Mouse (Mus musculus): ENCODE measurements around the gene Lyst. TPM values are rescaled to one million over a fixed set of nuclear protein-coding genes. Genes with fewer than 3 reads are reported as not detected.

The Lyst gene
- polyA plus RNA-seq, 1 experiment from 2014 or later: 4.7 TPM

- 30% methylated on average over 8 of the region's 8 CpGs for WGBS
- Histone ChIP-seq H3K27me3 (replicated peaks) (no peaks in the 10 kb centered on the region), H3K9me3 (replicated peaks) (no peaks in the 10 kb centered on the region), H3K4me2 (peak overlapping the region; percentile 40), H3K9ac (replicated peaks) (no peak overlapping the region), H3K27ac (replicated peaks) (peak overlapping the region; percentile 41; the same call in 1 of the 2 replicates), H3K4me3 (replicated peaks) (0 out of 2 replicates have a peak overlapping the region, but pooled peaks have one; percentile 4), H3K4me1 (peaks cover 26% of the 10 kb centered on the region), H3K36me3 (no peaks in the 10 kb centered on the region)
- peak; percentile 66 for ATAC-seq (ENCODE audit: low FRiP score)
Observed at GRCm38 (mm10) chr13:13576469-13577205, 13.6 kb upstream of the Lyst start.

- H3K4me1 ChIP-seq: peaks cover 2% of the 10 kb centered on the region; the same call in 1 of the 2 replicates
- ATAC-seq (ENCODE audit: low FRiP score): no peak
- no peaks in the 10 kb centered on the region for H3K9me3 ChIP-seq (replicated peaks)
- no peaks in the 10 kb centered on the region for H3K36me3 ChIP-seq
- H3K4me3 ChIP-seq (replicated peaks): no peak overlapping the region
- no peak overlapping the region for H3K27ac ChIP-seq (replicated peaks)
- WGBS: 82% methylated on average over 4 of the region's 4 CpGs
- no peaks in the 10 kb centered on the region for H3K27me3 ChIP-seq (replicated peaks)
- no peak overlapping the region for H3K4me2 ChIP-seq
- no peak overlapping the region for H3K9ac ChIP-seq (replicated peaks)
Observed at GRCm38 (mm10) chr13:13581988-13582387, 8.2 kb upstream of the Lyst start.

DNA sequence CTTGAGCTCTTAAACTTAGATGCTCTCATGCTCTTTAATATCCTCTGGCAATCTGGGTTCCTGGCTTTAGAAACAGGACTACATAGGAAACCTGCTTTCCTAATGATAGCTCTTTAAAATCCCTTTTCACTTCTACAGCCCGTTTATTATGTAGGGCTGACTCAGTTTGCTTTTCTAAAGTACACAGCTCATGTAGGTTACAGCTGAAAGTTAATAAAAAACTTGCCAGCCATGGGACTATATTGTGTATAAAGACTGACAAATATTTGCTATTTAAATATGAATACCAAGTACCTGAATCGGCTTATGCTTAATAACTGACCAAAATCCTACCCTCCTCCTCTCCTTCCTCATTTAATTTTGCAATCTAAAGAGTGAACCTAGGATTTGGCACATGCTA lies 6.7 kb upstream of the Lyst start:
- ATAC-seq (ENCODE audit: low FRiP score): no peak
- Histone ChIP-seq H3K4me2 (no peak overlapping the region), H3K4me1 (no peaks in the 10 kb centered on the region), H3K27ac (replicated peaks) (no peak overlapping the region), H3K9me3 (replicated peaks) (no peaks in the 10 kb centered on the region), H3K27me3 (replicated peaks) (no peaks in the 10 kb centered on the region), H3K9ac (replicated peaks) (no peak overlapping the region), H3K4me3 (replicated peaks) (no peak overlapping the region), H3K36me3 (no peaks in the 10 kb centered on the region)
- WGBS: 85% methylated on average over 2 of the region's 2 CpGs

- Histone ChIP-seq H3K36me3 (no peaks in the 10 kb centered on the region), H3K4me2 (no peak overlapping the region), H3K9ac (replicated peaks) (no peak overlapping the region), H3K4me3 (replicated peaks) (no peak overlapping the region), H3K4me1 (peaks cover 14% of the 10 kb centered on the region), H3K27ac (replicated peaks) (no peak overlapping the region), H3K9me3 (replicated peaks) (no peaks in the 10 kb centered on the region), H3K27me3 (replicated peaks) (no peaks in the 10 kb centered on the region)
- WGBS: 82% methylated on average over 1 of the region's 1 CpGs
- no peak for ATAC-seq (ENCODE audit: low FRiP score)
Observed at GRCm38 (mm10) chr13:13587653-13588184, 2.5 kb upstream of the Lyst start.

GRCm38 (mm10) chr13:13588518-13588917 lies 1.7 kb upstream of the Lyst start:
- 96% methylated on average over 1 of the region's 1 CpGs for WGBS
- H3K4me2 ChIP-seq: no peak overlapping the region

GRCm38 (mm10) chr13:13589032-13589431 lies 1.2 kb upstream of the Lyst start:
- WGBS: 95% methylated on average over 2 of the region's 2 CpGs
- no peaks in the 10 kb centered on the region for H3K27me3 ChIP-seq (replicated peaks)
- no peak for ATAC-seq (ENCODE audit: low FRiP score)
- H3K4me3 ChIP-seq (replicated peaks): no peak overlapping the region
- H3K9ac ChIP-seq (replicated peaks): no peak overlapping the region
- peaks cover 14% of the 10 kb centered on the region for H3K4me1 ChIP-seq
- H3K9me3 ChIP-seq (replicated peaks): no peaks in the 10 kb centered on the region
- no peak overlapping the region for H3K27ac ChIP-seq (replicated peaks)
- no peaks in the 10 kb centered on the region for H3K36me3 ChIP-seq
- no peak overlapping the region for H3K4me2 ChIP-seq

More at GRCm38 (mm10) chr13:13588518-13588917, 1.7 kb upstream of the Lyst start:
- H3K9me3 ChIP-seq (replicated peaks): no peaks in the 10 kb centered on the region
- H3K36me3 ChIP-seq: no peaks in the 10 kb centered on the region
- no peaks in the 10 kb centered on the region for H3K27me3 ChIP-seq (replicated peaks)
- H3K9ac ChIP-seq (replicated peaks): no peak overlapping the region
- H3K4me1 ChIP-seq: peaks cover 14% of the 10 kb centered on the region
- no peak overlapping the region for H3K4me3 ChIP-seq (replicated peaks)
- ATAC-seq (ENCODE audit: low FRiP score): no peak
- H3K27ac ChIP-seq (replicated peaks): no peak overlapping the region

DNA sequence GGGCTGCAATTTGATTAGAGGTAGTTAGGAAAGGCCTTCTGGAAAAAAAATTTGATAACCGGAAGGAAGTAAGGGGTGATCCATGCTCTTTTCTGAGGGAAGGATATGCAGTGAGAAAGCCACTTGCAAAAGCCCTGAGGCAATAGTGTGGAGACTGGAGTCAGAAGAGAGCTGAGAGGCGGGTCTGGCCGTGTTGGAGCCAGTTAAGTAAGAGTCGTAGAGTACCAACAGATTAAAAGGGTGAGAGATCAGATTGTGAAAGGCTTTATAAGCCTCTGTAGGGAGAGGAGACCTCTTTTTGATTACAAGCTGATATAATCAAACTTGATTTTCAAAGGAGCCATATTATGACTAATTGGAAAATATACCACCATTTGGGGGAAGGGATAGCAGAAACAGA lies 1.7 kb downstream of the Lyst start:
- no peaks in the 10 kb centered on the region for H3K9me3 ChIP-seq (replicated peaks)
- 0 out of 2 replicates have a peak overlapping the region, but pooled peaks have one; percentile 3 for H3K4me3 ChIP-seq (replicated peaks)
- H3K4me1 ChIP-seq: peaks cover 14% of the 10 kb centered on the region
- H3K27ac ChIP-seq (replicated peaks): no peak overlapping the region
- ATAC-seq (ENCODE audit: low FRiP score): no peak
- H3K4me2 ChIP-seq: peak overlapping the region; percentile 79; the same call in 1 of the 2 replicates
- 78% methylated on average over 4 of the region's 4 CpGs for WGBS
- H3K27me3 ChIP-seq (replicated peaks): no peaks in the 10 kb centered on the region
- H3K9ac ChIP-seq (replicated peaks): no peak overlapping the region
- H3K36me3 ChIP-seq: no peaks in the 10 kb centered on the region

GRCm38 (mm10) chr13:13596424-13597044 lies 6.3 kb downstream of the Lyst start:
- WGBS: 93% methylated on average over 7 of the region's 7 CpGs
- H3K4me2 ChIP-seq: no peak overlapping the region
- H3K27ac ChIP-seq (replicated peaks): no peak overlapping the region
- H3K27me3 ChIP-seq (replicated peaks): no peaks in the 10 kb centered on the region
- no peaks in the 10 kb centered on the region for H3K9me3 ChIP-seq (replicated peaks)
- H3K4me3 ChIP-seq (replicated peaks): no peak overlapping the region
- ATAC-seq (ENCODE audit: low FRiP score): no peak
- no peak overlapping the region for H3K9ac ChIP-seq (replicated peaks)
- no peaks in the 10 kb centered on the region for H3K36me3 ChIP-seq
- H3K4me1 ChIP-seq: peaks cover 5% of the 10 kb centered on the region

GRCm38 (mm10) chr13:13597896-13598295 lies 7.7 kb downstream of the Lyst start:
- Histone ChIP-seq H3K4me1 (no peaks in the 10 kb centered on the region), H3K4me3 (replicated peaks) (no peak overlapping the region), H3K9me3 (replicated peaks) (no peaks in the 10 kb centered on the region), H3K9ac (replicated peaks) (no peak overlapping the region), H3K4me2 (no peak overlapping the region), H3K27me3 (replicated peaks) (no peaks in the 10 kb centered on the region), H3K36me3 (no peaks in the 10 kb centered on the region), H3K27ac (replicated peaks) (no peak overlapping the region)
- ATAC-seq (ENCODE audit: low FRiP score): no peak
- WGBS: 90% methylated on average over 2 of the region's 2 CpGs

DNA sequence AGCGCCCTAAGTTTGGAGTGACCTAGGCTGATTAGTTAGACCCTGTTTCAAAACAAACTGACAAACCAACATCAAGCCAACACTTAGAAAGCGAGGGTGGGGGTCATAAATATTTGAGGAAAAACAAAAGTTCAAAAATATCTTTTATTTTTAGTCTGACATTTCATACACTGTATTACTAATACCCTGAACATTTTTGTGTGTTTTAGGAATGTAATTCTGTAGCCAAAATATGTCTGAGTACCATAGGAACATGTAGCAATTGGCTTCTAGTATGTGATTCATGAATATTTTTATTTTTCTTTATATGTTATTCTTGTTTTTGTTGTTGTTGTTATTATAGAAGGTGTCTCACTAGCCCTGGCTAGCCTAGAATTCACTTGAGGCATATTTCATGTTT lies 11.2 kb downstream of the Lyst start:
- Histone ChIP-seq H3K27me3 (replicated peaks) (no peaks in the 10 kb centered on the region), H3K4me1 (no peaks in the 10 kb centered on the region), H3K9me3 (replicated peaks) (no peaks in the 10 kb centered on the region), H3K27ac (replicated peaks) (no peak overlapping the region), H3K9ac (replicated peaks) (no peak overlapping the region), H3K36me3 (no peaks in the 10 kb centered on the region), H3K4me2 (no peak overlapping the region), H3K4me3 (replicated peaks) (no peak overlapping the region)
- WGBS: 92% methylated on average over 2 of the region's 2 CpGs
- ATAC-seq (ENCODE audit: low FRiP score): no peak

DNA sequence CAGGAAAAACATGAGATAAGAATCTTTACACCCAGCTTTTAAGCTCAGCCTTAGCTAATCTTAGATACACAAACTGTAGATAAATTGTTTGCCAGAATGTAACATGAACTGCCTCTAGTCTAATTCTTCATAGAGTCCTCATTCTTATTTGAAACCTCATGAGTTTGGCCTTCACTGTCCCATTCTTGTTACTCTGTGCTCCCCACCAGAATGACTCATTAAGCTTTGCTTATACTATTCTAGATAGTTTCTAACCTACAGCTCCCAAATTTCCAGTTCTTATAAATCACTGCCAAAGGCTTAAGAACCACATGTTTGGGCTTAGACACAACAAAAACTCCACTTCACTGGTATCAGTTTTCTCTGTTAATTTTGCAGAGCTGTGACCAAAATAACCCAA lies 16.0 kb downstream of the Lyst start:
- Histone ChIP-seq H3K4me1 (no peaks in the 10 kb centered on the region), H3K9me3 (replicated peaks) (no peaks in the 10 kb centered on the region), H3K4me2 (no peak overlapping the region), H3K36me3 (no peaks in the 10 kb centered on the region), H3K4me3 (replicated peaks) (no peak overlapping the region), H3K27me3 (replicated peaks) (no peaks in the 10 kb centered on the region), H3K9ac (replicated peaks) (no peak overlapping the region), H3K27ac (replicated peaks) (no peak overlapping the region)
- no peak for ATAC-seq (ENCODE audit: low FRiP score)

- Histone ChIP-seq H3K27ac (replicated peaks) (no peak overlapping the region), H3K4me3 (replicated peaks) (no peak overlapping the region), H3K27me3 (replicated peaks) (no peaks in the 10 kb centered on the region), H3K9me3 (replicated peaks) (no peaks in the 10 kb centered on the region), H3K36me3 (no peaks in the 10 kb centered on the region), H3K4me1 (no peaks in the 10 kb centered on the region), H3K4me2 (no peak overlapping the region), H3K9ac (replicated peaks) (no peak overlapping the region)
- 54% methylated on average over 1 of the region's 1 CpGs for WGBS
- ATAC-seq (ENCODE audit: low FRiP score): no peak
Observed at GRCm38 (mm10) chr13:13608311-13608710, 18.1 kb downstream of the Lyst start.
